Mouse (Mus musculus): ENCODE measurements around the gene Slc22a3.

DNA sequence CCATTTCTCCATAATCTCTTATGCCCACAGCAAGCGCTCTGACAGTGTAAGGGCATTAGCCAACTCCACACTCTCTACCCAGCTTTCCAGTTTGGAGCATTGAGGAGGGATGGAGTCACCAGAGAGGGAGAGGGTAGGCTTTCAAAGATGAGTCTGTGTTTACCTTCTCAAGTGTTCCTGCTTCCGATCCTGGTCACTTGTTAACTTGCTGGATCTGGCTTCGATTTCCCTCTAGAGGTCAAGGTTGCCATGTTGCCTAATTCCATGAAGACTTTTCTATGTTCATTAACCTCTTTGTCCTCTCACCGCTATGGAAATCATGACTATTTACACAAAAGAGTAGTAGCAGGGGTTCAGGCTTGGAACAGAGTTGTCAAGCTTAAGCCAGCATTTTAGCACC, 127.2 kb downstream of the Slc22a3 start:
- TF ChIP-seq CTCF (IDR thresholded peaks at IDR 0.05; ENCODE audit: low read depth) = no peak
- TF ChIP-seq EP300 (optimal IDR thresholded peaks at IDR 0.05) = no peak

Measured in stomach, postnatal 0 days (tissue).